Mouse (Mus musculus): ENCODE results near the gene C87436. TPM values are rescaled to one million over a fixed set of nuclear protein-coding genes. Genes with fewer than 3 reads are reported as not detected.

Gene C87436
- 18.0 and 21.2 TPM in 2 replicates for polyA plus RNA-seq (2012; rRNA removed)

DNA sequence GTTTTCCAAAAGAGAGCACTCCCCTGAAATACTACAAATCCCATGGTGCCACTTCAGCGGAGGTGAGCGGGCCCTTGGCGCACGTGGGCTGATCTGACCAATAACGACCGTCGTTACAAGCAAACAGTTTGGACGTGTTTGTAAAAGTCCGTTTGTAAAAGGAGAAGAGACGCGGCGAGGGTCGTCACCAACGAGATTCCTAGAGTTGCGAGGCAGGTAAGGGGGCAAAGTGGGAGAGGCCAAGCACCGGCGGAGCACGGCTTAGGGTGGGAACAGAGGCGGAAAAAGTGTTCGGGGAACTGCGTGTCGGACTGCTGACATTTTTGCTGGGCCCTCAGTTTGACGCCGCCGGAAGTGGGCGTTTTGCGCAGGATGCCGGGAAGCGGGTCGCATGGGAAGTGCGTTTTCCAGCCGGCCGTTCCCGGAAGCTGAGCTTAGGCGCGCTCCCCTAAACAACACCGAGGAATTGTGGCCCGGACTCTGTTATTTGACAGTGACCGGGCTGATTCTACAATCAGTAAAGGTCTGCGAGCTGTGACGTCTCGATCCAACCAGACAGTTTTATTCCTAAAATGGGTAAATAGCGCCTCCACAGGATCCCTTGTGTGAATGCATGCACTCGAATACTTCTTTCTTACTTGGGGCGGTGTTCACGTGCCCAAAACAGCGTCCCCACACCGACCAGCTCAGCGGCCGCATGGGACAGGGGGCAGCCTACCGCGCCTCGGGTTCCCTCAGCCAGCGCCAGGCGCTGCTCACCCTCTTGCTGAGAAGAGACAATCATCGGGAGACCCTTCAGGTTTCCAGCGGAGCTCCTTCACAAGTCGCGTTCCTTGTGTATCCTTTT is at the start of gene C87436:
TSS of gene C87436 (plus strand) at position 103 of the 847 bp plus-strand sequence.
- DNase-seq (ENCODE audit: low read depth): peak; percentile 99

DNA sequence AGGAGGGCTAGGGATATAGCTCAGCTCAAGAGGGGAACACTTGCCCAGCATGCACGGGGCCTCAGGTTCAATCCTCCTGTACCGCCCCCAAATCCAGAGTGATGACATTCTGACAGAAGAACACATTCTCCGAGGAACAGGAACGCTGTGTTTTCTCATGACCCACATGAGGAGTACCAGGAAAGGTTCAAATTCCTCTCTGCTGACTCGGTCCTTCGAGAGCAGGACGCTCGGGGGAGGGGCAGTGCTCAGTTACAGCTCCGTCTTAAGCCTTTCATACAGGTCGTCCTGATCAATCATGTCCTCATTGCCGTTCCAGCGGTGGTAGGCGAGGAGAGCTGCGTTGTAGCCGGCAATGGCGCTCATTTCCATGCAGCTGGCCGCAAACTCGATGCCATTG is 49.7 kb upstream of the C87436 start:
- no peak for DNase-seq (ENCODE audit: low read depth)
- TF ChIP-seq CTCF (IDR thresholded peaks at IDR 0.05; ENCODE audit: borderline replicate concordance, extremely low read depth, insufficient read depth, insufficient read length) (no peak), POLR2A (IDR thresholded peaks at IDR 0.05; ENCODE audit: borderline replicate concordance, extremely low read depth, insufficient read depth, insufficient read length, poor library complexity, severe bottlenecking) (no peak)

More for the DNA sequence above, at the start of gene C87436:
- TF ChIP-seq CTCF (IDR thresholded peaks at IDR 0.05; ENCODE audit: borderline replicate concordance, extremely low read depth, insufficient read depth, insufficient read length): peak; percentile 57; the same call in 1 of the 2 replicates
- peak; percentile 27; the same call in 1 of the 2 replicates for TF ChIP-seq POLR2A (IDR thresholded peaks at IDR 0.05; ENCODE audit: borderline replicate concordance, extremely low read depth, insufficient read depth, insufficient read length, poor library complexity, severe bottlenecking)

DNA sequence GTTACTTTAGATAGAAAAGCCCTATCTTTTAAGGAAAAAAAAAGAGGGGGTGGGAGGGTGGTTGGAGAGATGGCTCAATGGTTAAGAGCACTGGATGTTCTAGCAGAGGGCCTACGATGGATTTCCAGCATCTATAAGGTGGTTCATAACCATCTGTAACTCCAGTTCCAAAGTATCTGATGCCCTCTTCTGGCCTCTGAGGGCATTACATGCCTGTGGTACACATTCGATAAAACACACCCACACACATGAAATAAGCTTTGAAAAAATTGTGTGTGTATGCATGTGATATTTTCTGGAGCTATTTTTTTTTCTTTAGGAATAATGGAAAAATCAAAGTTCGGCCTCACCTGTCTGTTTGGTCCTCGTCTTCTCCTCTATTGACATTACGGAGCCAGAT is 46.8 kb upstream of the C87436 start:
- DNase-seq (ENCODE audit: low read depth): no peak
- TF ChIP-seq CTCF (IDR thresholded peaks at IDR 0.05; ENCODE audit: borderline replicate concordance, extremely low read depth, insufficient read depth, insufficient read length) (peak; percentile 14; the same call in 1 of the 2 replicates), POLR2A (IDR thresholded peaks at IDR 0.05; ENCODE audit: borderline replicate concordance, extremely low read depth, insufficient read depth, insufficient read length, poor library complexity, severe bottlenecking) (no peak)

DNA sequence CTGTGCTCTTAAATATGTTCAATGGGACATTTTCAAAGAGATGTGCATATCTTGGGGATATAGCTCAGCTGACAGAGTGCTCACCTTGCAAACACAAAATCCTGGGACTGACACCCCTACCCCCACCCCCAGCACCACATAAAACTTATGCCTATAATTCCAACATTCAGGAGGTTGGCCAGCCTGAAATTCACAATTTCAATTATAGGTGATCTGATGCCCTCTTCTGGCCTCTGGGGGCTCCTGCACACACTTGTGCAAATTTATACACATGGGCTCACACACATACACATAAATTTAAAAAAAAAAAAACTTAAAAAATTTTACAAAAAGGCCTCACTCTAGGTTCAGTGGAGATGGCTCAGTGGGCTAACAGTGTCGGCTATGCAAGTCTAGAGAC is 45.0 kb upstream of the C87436 start:
- no peak for DNase-seq (ENCODE audit: low read depth)
- no peak for TF ChIP-seq POLR2A (IDR thresholded peaks at IDR 0.05; ENCODE audit: borderline replicate concordance, extremely low read depth, insufficient read depth, insufficient read length, poor library complexity, severe bottlenecking)
- TF ChIP-seq CTCF (IDR thresholded peaks at IDR 0.05; ENCODE audit: borderline replicate concordance, extremely low read depth, insufficient read depth, insufficient read length): peak; percentile 15; the same call in 1 of the 2 replicates

DNA sequence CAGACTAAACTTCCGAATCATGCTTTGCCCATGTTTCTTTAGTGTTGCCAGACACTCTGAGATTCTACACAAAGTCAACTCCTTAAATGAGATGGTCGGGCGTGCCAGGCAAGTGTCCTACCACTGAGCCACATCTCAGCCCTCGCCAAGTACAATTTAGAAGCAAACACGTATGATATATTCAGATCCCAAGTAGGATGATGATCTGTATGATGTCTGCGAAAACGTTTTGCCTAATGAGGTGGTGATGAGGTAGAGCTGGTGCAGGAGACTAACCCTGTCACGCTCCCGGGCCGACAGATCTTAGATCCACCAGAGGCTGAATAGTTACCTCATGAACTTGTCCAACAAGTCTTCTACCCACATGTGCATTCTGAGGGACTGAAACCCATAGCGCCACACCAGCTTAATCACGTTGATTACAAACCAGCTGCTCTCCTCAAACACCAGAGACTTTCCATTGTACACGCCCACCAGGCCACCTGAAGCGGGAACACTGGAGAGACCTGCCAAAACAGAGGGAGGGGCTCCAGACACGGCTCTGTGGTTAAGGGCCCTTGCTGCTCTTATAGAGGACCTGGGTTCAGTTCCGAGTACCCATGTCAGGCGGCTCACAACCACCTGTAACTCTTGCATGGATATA is 44.0 kb upstream of the C87436 start:
- no peak for TF ChIP-seq CTCF (IDR thresholded peaks at IDR 0.05; ENCODE audit: borderline replicate concordance, extremely low read depth, insufficient read depth, insufficient read length)
- no peak for TF ChIP-seq POLR2A (IDR thresholded peaks at IDR 0.05; ENCODE audit: borderline replicate concordance, extremely low read depth, insufficient read depth, insufficient read length, poor library complexity, severe bottlenecking)
- DNase-seq (ENCODE audit: low read depth): no peak

DNA sequence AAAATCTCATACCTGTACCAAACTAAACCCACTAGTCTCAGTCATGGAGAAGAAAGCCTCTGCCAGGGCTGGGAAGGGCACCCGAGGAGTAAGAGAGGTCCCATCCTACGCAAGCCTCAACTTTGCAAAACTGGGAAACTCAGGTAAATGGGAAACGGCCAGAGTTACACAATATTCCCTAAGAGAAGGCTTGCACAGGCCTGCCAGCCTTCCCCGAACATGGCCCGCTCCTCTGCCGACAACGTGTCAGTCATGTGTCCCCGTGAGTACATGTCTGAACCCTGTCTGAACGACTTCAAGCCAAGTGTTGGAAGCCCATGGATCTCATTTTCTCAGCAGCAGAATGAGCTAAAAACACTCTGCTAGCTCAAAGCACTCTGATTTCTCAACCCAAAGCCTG is 43.2 kb upstream of the C87436 start:
- TF ChIP-seq CTCF (IDR thresholded peaks at IDR 0.05; ENCODE audit: borderline replicate concordance, extremely low read depth, insufficient read depth, insufficient read length): no peak
- no peak for TF ChIP-seq POLR2A (IDR thresholded peaks at IDR 0.05; ENCODE audit: borderline replicate concordance, extremely low read depth, insufficient read depth, insufficient read length, poor library complexity, severe bottlenecking)
- DNase-seq (ENCODE audit: low read depth): no peak

DNA sequence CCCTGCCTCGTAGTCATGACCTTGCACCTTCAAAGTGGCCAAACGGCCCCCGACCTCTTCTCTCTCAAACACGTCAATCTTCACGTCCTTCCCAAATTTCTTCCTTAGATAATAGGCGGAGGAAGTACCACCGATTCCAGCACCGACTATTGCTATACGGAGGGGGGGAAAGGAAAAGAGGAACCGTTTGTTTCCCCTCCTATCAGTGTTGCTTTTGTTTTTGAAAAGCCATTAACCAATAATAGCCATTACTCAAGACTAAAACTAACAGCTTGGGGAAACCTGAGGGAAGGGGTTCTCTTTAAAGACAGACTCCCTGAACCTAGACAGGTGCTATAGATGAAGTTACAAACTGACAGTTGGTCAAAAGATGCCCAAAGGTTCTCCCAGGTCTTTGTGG is 42.2 kb upstream of the C87436 start:
- DNase-seq (ENCODE audit: low read depth): peak; percentile 13
- TF ChIP-seq POLR2A (IDR thresholded peaks at IDR 0.05; ENCODE audit: borderline replicate concordance, extremely low read depth, insufficient read depth, insufficient read length, poor library complexity, severe bottlenecking) (no peak), CTCF (IDR thresholded peaks at IDR 0.05; ENCODE audit: borderline replicate concordance, extremely low read depth, insufficient read depth, insufficient read length) (no peak)

DNA sequence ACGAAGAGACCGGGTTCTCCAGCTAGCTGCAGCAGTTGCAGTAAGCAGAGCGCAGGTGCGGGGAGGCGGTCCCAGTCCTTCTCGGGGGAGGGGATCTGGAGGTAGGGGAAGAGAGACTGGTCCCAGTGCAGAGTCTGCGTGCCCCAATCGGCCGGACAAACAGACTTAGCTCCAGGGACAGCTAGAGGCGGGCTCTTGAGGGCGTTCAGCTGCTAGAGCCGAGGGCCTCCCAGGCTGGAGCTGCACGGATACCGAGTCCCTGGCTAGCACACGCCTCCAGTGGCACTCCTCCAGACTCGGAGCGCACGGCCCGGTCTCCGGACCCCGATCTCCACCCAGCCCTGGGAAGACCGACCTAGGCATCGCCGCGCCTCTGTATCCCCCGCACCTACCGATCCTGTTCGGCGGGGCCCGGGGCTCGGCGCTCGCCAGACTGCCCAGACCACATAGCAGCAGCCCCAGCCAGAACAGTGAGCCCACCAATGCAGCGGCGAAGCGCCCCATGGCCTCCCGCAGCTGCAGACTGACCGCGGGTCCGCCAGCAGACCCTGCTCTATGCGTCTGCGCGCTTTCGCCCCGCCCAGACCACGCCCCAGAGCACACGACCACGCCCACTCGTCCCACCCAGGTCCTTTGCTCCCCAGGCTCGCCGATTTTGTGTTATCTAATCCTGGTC is 41.5 kb upstream of the C87436 start, which contains the start of gene Pcyox1:
TSS of gene Pcyox1 (minus strand) at position 574 of the 676 bp plus-strand sequence.
- DNase-seq (ENCODE audit: low read depth): peak; percentile 94
- no peak for TF ChIP-seq CTCF (IDR thresholded peaks at IDR 0.05; ENCODE audit: borderline replicate concordance, extremely low read depth, insufficient read depth, insufficient read length)
- TF ChIP-seq POLR2A (IDR thresholded peaks at IDR 0.05; ENCODE audit: borderline replicate concordance, extremely low read depth, insufficient read depth, insufficient read length, poor library complexity, severe bottlenecking): peak; percentile 97

DNA sequence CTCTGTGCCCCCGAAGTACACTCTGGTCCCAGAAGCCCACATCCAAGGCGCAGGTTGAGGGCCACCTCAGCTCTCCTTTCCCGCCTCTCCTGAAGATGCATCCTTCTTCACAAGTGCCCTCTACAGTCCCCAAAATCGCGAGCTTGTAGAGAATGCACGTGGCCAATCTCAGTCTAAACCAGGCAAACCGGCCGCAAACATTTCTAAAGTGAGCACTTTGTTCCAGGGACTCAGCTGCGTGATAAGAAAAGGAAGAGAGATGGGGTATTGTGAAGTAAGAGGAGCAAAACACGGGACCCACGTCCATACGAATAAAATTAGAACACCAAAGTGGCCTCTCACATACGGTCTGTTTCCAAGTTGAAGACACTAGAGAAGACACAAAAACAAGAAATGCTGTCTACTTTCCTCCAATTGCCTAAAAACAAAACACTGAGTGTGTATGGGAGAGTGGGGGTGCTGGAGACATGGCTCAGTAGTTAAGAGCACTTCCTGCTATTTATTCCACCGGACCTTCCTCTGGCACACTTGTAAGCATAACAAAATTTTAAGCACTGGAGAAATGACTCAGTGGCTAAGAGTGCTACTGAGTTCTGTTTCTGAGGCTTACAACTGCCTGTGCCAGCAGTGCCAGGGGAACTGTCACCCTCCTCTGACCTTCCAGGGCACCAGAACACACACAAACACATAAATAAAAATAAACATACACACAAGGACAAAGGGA is 40.8 kb upstream of the C87436 start:
- DNase-seq (ENCODE audit: low read depth): no peak
- TF ChIP-seq POLR2A (IDR thresholded peaks at IDR 0.05; ENCODE audit: borderline replicate concordance, extremely low read depth, insufficient read depth, insufficient read length, poor library complexity, severe bottlenecking) (no peak), CTCF (IDR thresholded peaks at IDR 0.05; ENCODE audit: borderline replicate concordance, extremely low read depth, insufficient read depth, insufficient read length) (no peak)

DNA sequence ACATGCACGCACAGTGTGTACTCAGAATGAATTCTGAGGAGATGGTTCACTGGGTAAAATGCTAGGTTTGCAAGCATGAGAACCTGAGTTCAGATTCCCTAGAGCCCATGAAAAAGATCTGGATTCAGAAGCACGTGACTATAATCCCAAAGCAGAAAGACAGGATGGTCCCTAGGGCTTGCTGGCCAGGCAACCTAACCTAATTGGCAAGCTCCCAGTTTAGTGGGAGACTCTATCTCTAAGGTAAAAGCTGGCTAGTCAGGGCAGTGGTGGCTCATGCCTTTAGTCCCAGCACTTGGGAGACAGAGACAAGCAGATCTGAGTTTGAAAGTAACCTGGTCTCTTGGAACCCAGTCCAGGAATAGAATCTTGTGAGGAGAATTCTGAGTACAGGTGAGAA is 39.2 kb upstream of the C87436 start:
- TF ChIP-seq CTCF (IDR thresholded peaks at IDR 0.05; ENCODE audit: borderline replicate concordance, extremely low read depth, insufficient read depth, insufficient read length) (no peak), POLR2A (IDR thresholded peaks at IDR 0.05; ENCODE audit: borderline replicate concordance, extremely low read depth, insufficient read depth, insufficient read length, poor library complexity, severe bottlenecking) (no peak)
- DNase-seq (ENCODE audit: low read depth): no peak

All from brain, embryonic 14.5 days (tissue).